Mouse (Mus musculus): ENCODE data around the gene Adamts2.

- TF ChIP-seq POLR2A (IDR thresholded peaks at IDR 0.05; ENCODE audit: low read depth, low read length), result no peak
- no peak for TF ChIP-seq CTCF (IDR thresholded peaks at IDR 0.05; ENCODE audit: extremely low read depth, insufficient read depth, insufficient read length, insufficient replicate concordance)
Measured at GRCm38 (mm10) chr11:50798836-50799235, 197.0 kb downstream of the Adamts2 start.

Data from spleen, adult 2 months (tissue).